Mouse (Mus musculus) heart, postnatal 10 days (tissue): ENCODE results near the gene Cdk13. TPM values are rescaled to one million over a fixed set of nuclear protein-coding genes. Genes with fewer than 3 reads are reported as not detected.

Experiments
- DNase-seq, 2 experiments: peaks; one replicate each; pipeline ENCODE4 v3.0.0; 2021
- intact Hi-C: fragments of 180-260 bp; cut with DNase I; formaldehyde crosslinking; loops from one replicate; pipeline ENCODE4 v1.15.1; 2025
- total RNA-seq, 2 experiments: library from RNA; stranded (reverse); gene quantifications; 2 replicates each; pipeline ENCODE4 v1.2.3; 2021

The Cdk13 gene
- total RNA-seq, 2 experiments from 2014 or later: 35.3 to 35.4 TPM

DNA sequence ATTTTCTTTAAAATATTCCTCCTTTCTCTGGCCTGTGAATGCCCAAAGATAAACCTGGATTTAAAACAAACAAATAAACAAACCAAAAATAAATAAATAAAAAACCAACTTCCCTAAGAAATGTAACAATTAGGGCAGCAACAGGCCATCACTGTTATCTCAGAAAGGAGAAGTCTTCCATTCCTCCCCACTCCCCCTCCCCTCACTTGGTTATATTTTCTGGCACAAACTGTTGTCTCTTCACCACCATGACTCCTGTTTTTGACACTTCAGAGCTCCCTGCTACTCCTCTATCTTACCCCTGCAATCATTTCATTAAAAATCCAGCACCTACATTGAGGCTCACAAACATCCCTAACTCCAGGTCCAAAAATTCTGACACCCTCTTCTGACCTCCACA is 31.8 kb downstream of the Cdk13 start:
- intact Hi-C loops: no loop called here
- DNase-seq: no peak

DNA sequence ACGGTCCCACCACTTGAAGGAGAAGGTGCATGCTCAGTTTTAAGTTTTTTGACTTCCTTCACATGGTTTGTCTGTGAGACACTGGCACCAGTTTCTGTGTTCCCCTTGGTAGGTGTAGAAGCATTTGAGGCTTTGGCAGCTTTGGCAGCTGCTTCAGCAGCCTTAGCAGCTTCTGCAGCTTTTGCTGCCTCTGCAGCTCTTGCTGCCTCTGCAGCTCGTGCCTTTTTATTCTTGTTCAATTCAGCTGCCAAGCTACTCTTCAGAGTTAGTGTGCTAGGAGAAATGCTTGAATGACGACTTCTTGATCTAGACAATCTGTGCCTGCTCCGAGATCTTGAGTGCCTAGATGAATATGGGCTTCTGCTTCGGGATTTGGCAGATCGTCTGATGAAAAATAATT is 32.3 kb downstream of the Cdk13 start:
- intact Hi-C loops: no loop called here
- no peak for DNase-seq

DNA sequence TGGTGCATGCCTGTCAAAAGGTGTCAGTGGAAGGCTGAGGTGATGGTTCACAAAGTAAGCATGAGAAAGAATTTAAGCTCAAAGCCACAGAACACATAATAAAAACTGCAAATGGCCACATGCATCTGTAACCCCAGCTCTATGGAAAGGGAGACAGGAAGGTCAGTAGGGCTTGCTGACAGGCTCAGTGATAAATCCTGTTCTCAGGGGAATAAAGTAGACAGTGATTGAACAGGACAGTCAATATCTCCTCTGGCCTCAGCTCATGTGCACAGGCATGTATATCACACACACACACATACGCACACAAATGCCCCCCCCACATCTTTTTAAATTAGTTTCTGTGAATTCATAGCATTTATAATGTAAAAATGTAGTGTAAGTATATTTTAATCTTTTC is 42.5 kb downstream of the Cdk13 start:
- no peak for DNase-seq
- intact Hi-C loops: no loop called here

DNA sequence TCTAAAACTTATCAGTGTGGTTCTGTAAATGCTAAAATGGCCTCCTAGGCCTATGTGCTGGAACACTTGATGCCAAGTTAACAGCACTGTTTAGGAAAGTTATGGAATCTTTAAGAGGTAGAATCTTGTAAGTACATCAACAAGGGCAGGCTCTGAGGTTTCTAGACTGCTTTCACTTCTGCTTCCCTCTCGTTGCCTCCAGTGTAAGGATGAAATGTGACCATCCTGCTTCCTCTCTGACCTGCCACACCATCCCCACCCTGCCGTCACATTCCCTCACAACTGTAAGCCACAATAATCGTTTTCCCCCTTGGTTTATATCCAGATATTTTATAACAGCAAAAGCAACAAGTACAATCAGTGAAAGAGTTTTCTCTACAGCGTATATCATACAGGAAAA is 49.9 kb downstream of the Cdk13 start:
- DNase-seq: no peak
- intact Hi-C loops: no loop called here

DNA sequence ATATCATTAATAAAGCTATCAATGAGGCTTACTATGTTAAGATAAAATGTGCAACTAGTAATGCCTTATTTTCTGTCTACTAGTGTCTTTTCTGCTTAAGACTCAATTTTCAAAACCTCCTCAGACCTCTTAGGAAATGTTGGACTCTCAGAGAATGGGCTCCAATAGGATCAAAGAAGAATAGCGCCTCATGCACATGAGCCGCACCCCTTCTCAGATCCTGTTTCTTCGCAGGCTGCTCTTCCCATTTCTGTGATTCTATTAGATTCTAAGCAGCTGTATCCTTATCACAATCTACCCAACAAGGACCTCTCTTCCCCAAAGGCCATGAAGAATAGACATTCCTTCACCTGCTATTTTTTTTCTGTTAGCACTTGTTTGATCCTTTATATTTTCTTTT is 76.1 kb downstream of the Cdk13 start:
- intact Hi-C loops: no loop called here

DNA sequence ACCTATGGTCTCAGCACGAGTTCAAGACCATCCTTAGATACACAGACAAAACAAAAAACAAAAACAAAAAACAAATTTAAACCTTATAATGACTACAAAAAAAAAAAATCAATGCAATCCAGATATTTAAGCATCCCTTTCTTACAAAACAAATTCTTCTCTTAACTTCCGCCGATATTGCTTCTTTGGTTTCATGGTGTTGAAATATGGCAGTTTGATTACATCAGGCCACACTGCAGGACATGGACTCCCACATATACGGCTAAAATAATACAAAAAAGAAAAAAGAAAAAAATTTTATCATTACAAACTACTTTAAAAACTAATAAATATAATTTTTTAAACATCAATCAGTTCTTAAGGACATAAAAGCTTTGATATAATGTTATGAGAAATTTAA is 77.0 kb downstream of the Cdk13 start:
- intact Hi-C loops: no loop called here
- DNase-seq: no peak

More for the DNA sequence above, 76.1 kb downstream of the Cdk13 start:
- no peak for DNase-seq

DNA sequence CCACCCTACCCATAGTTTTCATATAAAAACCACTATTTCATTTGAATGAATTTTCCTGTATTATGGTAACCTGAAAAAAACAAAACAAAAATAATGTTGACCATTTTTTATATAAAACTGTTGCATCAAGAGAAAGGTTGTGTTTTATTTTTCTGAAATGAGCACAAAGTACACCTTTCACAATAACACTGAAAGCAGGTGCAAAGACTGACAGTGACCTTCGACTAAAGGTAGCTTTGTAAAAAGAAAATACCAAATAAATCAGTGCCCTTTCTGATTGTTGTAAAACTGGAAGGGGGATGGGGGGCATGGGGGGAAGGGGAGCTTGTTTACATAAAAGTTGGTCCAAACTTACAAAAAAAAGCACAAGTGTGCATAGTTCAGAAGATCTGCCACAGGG is 87.5 kb downstream of the Cdk13 start:
- intact Hi-C loops: no loop called here
- no peak for DNase-seq

DNA sequence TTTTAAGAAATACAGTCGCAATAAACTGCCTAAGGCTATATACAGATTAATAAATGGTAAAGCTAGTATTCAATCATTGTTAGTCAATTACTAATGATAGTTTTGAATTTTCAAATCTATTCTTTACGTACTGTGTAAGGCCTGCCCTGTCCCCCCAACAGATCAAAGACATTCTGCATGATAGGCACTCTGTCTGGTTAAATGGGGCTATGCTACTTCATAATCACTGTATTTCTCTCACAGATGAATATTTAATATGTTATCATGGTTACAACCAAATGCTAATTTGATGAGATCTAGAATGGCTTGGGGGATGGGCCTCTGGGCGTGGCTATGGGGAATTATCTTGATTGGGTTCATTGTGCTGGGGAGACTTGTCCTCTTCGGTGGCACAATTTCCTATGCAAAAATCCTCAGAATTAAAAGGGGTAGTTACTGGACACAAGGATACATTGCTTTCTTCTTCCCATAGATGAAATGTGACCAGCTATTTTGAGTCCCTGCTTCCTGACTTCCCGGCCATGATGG is 96.0 kb downstream of the Cdk13 start:
- intact Hi-C loops: no loop called here
- no peak for DNase-seq

DNA sequence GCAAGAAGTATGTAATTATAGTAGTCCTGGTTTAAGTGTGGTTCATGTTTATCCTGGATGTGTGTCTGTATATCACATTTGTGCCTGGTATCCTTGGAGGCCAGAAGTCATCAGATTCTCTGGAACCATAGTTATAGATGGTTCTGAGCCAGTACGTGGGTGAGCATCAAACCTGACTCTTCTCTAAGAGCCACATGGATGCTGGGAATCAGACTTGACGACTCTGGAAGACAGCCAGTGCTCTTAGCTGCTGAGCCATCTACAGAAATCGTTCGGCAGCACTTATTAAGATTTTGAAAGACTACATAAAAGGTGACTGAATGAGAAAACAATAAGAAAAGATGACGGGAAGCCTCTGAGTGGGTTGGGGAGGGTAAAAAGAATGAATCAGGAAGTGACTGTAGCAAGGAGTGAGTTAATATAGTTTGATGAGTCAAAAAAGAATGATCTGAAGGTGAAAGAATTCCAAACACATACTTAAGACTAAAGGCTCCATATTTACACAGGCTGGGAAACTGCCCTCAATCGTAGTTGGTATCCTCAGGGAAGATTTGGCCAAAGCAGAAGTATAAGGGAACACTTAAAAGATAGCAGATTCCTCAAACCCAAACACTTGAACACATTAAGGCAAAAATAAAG is 99.6 kb downstream of the Cdk13 start:
- no peak for DNase-seq
- intact Hi-C loops: no loop called here

DNA sequence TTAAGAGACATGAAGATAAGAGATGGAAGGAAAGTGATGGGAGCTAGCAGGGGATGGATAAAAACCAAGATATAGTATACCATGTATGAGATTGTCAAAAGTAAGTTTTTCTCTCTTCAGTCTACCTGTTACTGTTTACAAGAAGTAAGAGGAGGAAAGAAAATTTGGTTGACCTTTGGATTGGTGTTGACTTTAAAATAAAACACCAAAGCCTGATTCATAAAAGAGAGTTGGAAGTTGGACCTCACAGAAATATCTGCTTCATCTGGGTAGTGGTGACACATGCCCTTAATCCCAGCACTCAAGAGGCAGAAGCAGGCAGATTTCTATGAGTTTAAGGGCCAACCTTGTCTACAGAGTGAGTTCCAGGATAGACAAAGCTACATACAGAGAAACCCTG is 102.6 kb downstream of the Cdk13 start:
- intact Hi-C loops: no loop called here
- DNase-seq: no peak

DNA sequence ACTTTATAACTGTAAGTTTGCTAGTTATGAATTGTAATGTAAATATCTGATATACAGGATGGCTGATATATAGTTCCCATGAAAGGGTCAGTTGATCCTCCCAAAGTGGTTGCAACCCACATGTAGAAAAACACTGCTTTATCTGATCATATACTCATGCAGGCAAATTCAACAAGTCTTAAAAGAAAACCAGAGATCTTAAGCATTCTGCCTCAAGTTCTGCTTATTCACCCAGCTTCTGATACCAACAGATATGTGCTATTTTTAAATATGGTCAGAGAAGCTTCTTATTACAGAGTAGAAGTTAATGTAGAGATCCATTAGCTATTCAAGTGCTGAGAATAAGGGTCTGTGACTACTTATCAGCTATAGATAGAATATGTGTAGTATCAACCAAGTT is 103.6 kb downstream of the Cdk13 start:
- DNase-seq: no peak
- intact Hi-C loops: no loop called here

DNA sequence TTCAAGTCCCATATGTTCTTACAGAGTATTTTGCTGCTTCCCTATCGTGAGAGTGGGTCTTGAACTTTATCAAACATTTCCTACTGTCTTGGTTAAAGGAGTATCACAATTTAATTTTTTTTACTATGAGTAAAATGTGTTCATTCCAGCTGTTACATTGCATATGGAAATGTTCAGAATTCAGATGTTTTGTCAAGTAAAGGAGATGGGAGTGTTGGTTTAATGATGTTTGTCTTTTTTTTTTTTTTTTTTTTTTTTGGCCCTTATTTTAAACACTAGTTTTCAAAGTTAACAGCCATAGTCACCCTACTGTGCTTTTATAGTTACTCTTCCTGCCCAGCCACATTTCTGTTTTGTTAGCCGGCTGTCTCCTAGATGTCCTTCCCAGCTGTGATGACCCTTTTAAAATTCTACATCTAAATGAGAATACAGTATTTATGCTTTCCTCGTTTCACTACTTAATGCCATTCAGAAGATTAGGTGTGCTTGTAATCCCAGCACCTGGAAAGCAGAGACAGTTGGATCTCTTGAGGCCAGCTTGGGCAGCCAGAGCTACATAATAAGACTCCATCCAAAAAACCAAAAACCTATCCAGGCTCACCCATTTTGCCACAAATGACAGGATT is 104.7 kb downstream of the Cdk13 start:
- DNase-seq: no peak
- intact Hi-C loops: no loop called here

DNA sequence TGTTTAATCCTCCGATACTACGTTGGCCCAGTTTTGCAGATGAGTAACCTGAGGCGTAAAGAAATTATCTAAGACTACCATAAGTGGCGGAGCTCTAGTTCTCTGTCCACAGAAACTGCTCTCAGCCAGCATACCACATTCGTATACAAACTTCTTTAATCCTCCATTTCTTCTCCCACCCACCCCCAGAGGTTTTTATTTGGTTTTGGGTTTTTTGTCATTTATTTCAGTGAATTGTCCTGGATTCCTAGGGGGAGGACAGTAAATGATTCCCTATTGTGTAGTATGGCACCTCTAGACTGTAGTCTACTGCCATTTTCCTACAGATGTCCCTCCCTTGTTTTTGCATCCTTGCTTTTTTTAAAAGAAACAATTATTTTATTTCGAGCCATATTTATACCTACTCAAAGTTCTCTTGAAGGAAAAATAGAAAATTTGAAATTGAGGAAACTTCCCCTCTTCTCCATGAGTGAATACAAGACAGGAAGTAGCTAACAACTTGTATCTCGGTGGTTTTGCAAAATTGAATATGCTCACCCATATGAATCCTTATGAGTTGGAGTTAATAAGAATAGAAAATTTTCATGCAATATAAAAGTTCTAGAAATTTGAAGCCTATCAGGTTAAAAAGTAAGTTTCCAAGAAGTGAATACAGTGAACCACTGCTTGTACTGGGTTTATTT is 108.9 kb downstream of the Cdk13 start:
- intact Hi-C loops: loop anchor here (2.0 to 10.0 kb wide), 2 partner anchors 109 to 249 kb away; partner anchors contain the start of genes Cdk13 and Rala
- no peak for DNase-seq

DNA sequence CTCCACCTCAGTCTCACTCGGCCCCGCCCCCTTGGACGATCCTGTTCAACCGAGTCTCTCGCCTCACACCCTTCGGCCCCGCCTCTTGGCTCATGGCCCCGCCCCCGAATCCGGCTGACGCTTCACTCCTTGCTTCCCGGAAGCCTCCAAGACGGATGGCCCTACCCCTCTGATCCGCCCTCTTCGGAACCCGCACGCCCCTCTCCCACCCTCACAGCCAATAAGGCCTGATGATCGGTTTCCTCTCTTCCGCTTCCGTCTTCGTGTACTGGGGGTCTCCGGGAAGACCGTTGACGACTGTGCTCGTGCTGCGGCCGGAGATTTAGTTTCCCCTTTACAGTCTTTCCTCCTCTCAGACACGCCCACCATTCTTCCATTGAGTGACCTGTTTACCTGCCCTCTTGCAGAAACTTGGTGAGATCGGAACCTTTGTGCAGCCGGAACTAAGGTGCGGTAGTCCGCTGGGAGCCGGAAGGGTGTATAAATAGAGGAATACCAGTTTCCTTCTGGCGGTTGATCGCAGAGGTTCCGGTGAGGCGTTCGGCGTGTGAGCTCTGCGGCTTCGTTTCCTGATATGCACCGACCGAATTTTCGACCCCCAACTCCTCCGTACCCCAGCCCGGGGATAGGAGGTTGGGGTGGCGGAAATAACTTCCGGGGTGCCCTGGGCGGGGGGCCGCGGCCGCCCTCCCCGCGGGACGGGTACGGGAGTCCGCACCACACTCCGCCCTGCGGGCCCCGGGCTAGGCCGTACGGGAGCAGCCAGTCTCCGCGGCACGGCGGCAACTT is 109.8 kb downstream of the Cdk13 start, which contains the start of the genes Mplkip and Sugct:
Gene Mplkip, plus strand, starts transcription at position 282 of the 789 bp plus-strand sequence.
Gene Sugct, minus strand, starts transcription at position 643 of the 789 bp plus-strand sequence.
- intact Hi-C loops: loop anchor here (2.0 to 10.0 kb wide), 2 partner anchors 110 to 250 kb away; partner anchors contain the start of genes Cdk13 and Rala
- DNase-seq: peak; percentile 100

DNA sequence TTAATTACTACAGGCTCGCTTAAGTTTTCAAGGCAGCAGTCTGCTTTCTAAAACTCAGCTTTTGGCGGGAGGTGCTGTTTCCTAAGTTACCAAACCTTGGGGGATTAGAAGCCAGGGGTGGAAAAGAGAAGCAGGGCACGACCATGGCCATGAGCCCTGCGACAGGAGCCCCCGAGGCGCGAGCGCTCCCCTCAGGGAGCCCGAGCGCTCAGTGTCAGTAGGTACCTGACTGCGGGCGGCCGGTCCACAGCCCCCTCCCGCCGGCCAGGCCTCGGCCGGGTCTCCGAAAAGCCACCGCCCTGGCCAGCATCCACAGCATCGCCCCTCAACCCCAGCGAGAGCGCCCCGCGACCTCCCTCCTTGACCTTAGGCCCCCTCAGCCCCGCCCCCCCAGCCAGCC is 110.5 kb downstream of the Cdk13 start:
- peak in 1 of 2 experiments; percentile 70 for DNase-seq
- intact Hi-C loops: loop anchor here (2.0 to 10.0 kb wide), 2 partner anchors 110 to 250 kb away; partner anchors contain the start of genes Cdk13 and Rala

DNA sequence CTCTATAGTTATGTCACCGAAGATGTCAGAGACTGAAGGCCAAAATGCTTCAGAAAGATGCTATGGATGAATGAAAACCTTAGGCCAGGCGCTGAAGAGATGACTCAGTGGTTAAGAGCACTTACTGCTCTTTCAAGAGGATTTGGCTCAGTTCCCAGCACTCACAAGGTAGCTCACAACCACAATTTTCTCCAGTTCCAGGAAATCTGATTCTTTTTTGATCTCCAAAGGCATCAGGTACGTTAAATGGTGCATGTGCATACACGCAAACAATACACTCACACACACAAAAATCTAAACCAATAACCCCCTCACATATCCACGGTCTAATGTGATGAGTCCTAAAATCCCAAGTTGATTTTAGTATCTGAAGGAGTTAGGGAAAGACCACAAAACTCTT is 111.1 kb downstream of the Cdk13 start:
- intact Hi-C loops: loop anchor here (2.0 to 10.0 kb wide), 2 partner anchors 111 to 251 kb away; partner anchors contain the start of genes Cdk13 and Rala

DNA sequence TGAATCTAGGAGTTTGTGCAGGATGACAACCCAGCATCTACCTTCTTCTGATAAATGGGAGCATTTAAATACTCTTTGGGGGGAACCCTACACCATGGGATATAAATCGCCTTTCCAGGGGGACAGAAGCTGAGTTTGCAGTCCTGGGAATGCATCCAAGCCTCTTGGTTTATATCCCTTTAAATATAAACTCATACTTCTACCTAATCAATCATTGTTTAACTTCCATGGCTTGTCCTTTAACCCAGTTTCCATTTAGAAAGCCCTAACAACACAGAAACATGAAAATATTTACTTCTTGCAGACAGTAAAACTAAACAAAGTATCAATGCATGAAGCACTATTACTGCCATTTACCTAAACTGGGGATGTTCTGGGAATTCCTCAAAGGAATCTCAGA is 113.5 kb downstream of the Cdk13 start:
- intact Hi-C loops: loop anchor here (10.0 kb wide), 1 partner anchor 253 kb away; the partner anchor contains the start of gene Rala
- DNase-seq: no peak

More for the DNA sequence above, 111.1 kb downstream of the Cdk13 start:
- peak in 1 of 2 experiments; percentile 5 for DNase-seq

DNA sequence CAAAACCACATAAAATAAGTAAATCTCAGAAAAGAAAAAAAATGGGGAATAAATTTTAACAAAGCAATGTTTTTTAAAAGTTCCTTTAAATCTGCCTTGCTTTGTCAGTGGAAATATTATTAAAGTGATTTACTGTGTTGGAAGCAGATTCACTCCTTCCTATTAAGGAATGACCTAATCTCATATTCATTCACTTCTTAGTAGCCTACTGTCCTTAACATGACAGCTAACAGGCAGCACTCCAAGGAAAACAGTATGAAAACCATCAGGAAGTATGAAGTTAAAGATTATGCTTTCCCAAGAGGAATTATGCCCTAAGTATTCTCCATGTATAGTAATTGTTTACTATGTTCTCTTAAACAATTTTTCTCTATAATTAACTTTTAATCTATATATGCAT is 114.2 kb downstream of the Cdk13 start:
- intact Hi-C loops: loop anchor here (10.0 kb wide), 1 partner anchor 254 kb away; the partner anchor contains the start of gene Rala
- peak; percentile 35 to 40 for DNase-seq

DNA sequence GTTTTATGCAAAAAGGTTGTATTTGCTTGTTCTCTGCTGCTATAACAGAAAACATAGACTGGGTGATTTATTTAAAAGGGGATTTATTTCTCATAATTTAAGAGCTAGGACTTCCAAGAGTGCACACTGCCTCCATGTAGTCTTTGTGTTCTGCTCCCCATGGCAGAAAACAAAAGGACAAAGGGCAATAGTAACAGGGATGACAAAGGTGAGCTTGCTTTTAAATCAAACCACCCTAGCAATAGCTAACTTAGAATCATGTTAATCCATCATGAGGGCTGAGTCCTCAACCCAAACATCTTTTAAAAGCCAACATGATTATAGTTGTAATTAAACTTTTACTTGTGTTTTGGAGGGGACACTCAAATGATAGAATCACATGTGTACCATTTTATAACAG is 115.4 kb downstream of the Cdk13 start:
- DNase-seq: no peak
- intact Hi-C loops: no loop called here

DNA sequence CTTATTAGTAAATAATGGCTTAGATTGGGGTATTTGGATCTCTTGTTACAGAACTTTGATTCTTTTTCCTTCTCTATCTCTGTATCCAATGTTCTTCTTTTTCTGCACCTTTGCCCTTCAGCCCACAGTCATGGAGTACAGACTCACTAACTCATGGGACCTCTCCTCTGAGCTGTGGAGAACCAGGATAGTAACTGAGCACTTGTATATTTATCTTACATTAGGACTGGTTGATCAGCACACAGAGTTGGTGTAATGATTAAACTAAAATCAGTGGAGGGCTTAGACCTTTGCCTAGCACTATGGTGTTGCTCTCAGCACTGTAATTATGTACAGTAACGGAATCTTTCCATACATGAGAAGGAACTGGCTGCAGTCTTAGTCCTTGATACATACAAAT is 133.8 kb downstream of the Cdk13 start:
- intact Hi-C loops: no loop called here
- DNase-seq: no peak
